Comparison of ENCODE assay signal across 8 mouse cellular contexts in genomic region chr6:129048857-129049473, GRCm38 (mm10). TPM values are rescaled to one million over a fixed set of nuclear protein-coding genes. Genes with fewer than 3 reads are reported as not detected.
A peak's percentile ranks its signal among the peaks of the same experiment; 100 is the strongest.
DNase-seq lines count a peak whose midpoint lies in the region; ATAC-seq and TF ChIP-seq lines count a peak whose summit lies in the region.

No protein-coding gene starts in this region.

- ATAC-seq in limb, embryonic 11.5 days (ENCODE audit: insufficient number of reproducible peaks, low FRiP score, low TSS enrichment, low read depth): peak; percentile 91
- peak; percentile 97 for ATAC-seq in midbrain, embryonic 11.5 days (ENCODE audit: low FRiP score)

- no peak for TF ChIP-seq RAD21 in MEL (IDR thresholded peaks at IDR 0.05; ENCODE audit: low read depth, low read length)

- DNase-seq in 3134 (ENCODE audit: extremely low read depth, insufficient read length, low spot score): peak; percentile 44
- DNase-seq in MEL (ENCODE audit: low read depth, low spot score): peak; percentile 71
- peak; percentile 31 to 34 for DNase-seq in heart, postnatal 36 days
- peak; percentile 79 for DNase-seq in limb, embryonic 11.5 days (ENCODE audit: low spot score)
- peak; percentile 92 for DNase-seq in midbrain, embryonic 11.5 days (ENCODE audit: low spot score, missing footprints)
- peak; percentile 45 to 79 for DNase-seq in spleen, adult 2 months (ENCODE audit: low read depth in 1 of 2, low spot score in 2 of 2)
- no peak for DNase-seq in cerebellum, adult 9-11 months

- H3K4me3 ChIP-seq in MEL (ENCODE audit: control insufficient read depth in 1 of 2, insufficient read depth in 1 of 2, low read depth in 2 of 2, low read length in 2 of 2): peak overlapping the region; percentile 54 to 67
- peak overlapping the region; percentile 16 for H3K4me3 ChIP-seq in embryonic fibroblast, embryonic 13.5 days (ENCODE audit: insufficient read depth, low read length)
- peak overlapping the region; percentile 27 for H3K4me3 ChIP-seq in limb, embryonic 11.5 days (ENCODE audit: low read depth, low read length)
- peak overlapping the region; percentile 29 for H3K4me3 ChIP-seq in midbrain, embryonic 11.5 days (ENCODE audit: low read depth, low read length)
- peak overlapping the region; percentile 59; the same call in 1 of the 2 replicates for H3K4me3 ChIP-seq in spleen, adult 2 months (ENCODE audit: extremely low read depth, insufficient read depth, insufficient read length)

- intact Hi-C loops in heart, postnatal 36 days (cut with DNase I): no loop called here

- peak in 1 of 2 experiments; percentile 24; a peak in 1 of 4 replicates for TF ChIP-seq POLR2A in MEL (IDR thresholded peaks at IDR 0.05; ENCODE audit: control insufficient read depth in 1 of 2, insufficient read depth in 1 of 2, low read depth in 1 of 2, low read length in 2 of 2, poor library complexity in 1 of 2)
- no peak for TF ChIP-seq POLR2A in embryonic fibroblast, embryonic 13.5 days (IDR thresholded peaks at IDR 0.05; ENCODE audit: low read depth, low read length)
- TF ChIP-seq POLR2A in spleen, adult 2 months (IDR thresholded peaks at IDR 0.05; ENCODE audit: low read depth, low read length): no peak

- H3K79me2 ChIP-seq in MEL (ENCODE audit: control insufficient read depth, insufficient read depth, low read length, poor library complexity): no peaks in the 10 kb centered on the region; the same call in 1 of the 2 replicates

- peak overlapping the region; percentile 65 for H3K9ac ChIP-seq in MEL (ENCODE audit: control insufficient read depth, low read depth, low read length, poor library complexity, severe bottlenecking)
- no peak overlapping the region for H3K9ac ChIP-seq in limb, embryonic 11.5 days (ENCODE audit: low read length)
- H3K9ac ChIP-seq in midbrain, embryonic 11.5 days (ENCODE audit: low read length): peak overlapping the region; percentile 4; the same call in 1 of the 2 replicates

- WGBS in limb, embryonic 11.5 days: 0% methylated on average over 13 of the region's 13 CpGs
- 0% methylated on average over 12 of the region's 13 CpGs for WGBS in midbrain, embryonic 11.5 days
- WGBS in spleen, adult 2 months: 2% methylated on average over 13 of the region's 13 CpGs

- peak; percentile 32 to 60; a peak in 2 of 4 replicates for TF ChIP-seq EP300 in MEL (IDR thresholded peaks at IDR 0.05; ENCODE audit: low read depth in 1 of 2, low read length in 2 of 2)

- no peaks in the 10 kb centered on the region for H3K9me3 ChIP-seq in MEL (replicated peaks; ENCODE audit: insufficient read depth, low read length)
- H3K9me3 ChIP-seq in limb, embryonic 11.5 days (ENCODE audit: control insufficient read depth, low read length): no peaks in the 10 kb centered on the region
- H3K9me3 ChIP-seq in midbrain, embryonic 11.5 days (ENCODE audit: control insufficient read depth, low read length): no peaks in the 10 kb centered on the region

- peak overlapping the region; percentile 37 for H3K4me2 ChIP-seq in limb, embryonic 11.5 days (ENCODE audit: low read depth, severe bottlenecking)
- peak overlapping the region; percentile 36 for H3K4me2 ChIP-seq in midbrain, embryonic 11.5 days

- H3K4me1 ChIP-seq in MEL (ENCODE audit: control insufficient read depth in 1 of 2, insufficient read depth in 2 of 2, low read length in 2 of 2): peaks cover 13 to 33% of the 10 kb centered on the region in 2 experiments
- H3K4me1 ChIP-seq in embryonic fibroblast, embryonic 13.5 days (ENCODE audit: control insufficient read depth, insufficient read depth, low read length): no peaks in the 10 kb centered on the region
- no peaks in the 10 kb centered on the region for H3K4me1 ChIP-seq in limb, embryonic 11.5 days (ENCODE audit: control insufficient read depth, insufficient read depth, low read length)
- peaks cover 4% of the 10 kb centered on the region; the same call in 1 of the 2 replicates for H3K4me1 ChIP-seq in midbrain, embryonic 11.5 days (ENCODE audit: control insufficient read depth, insufficient read depth, low read length)
- H3K4me1 ChIP-seq in spleen, adult 2 months (ENCODE audit: control insufficient read depth, insufficient read depth, insufficient read length): peaks cover 4% of the 10 kb centered on the region; the same call in 1 of the 2 replicates

- H3K27ac ChIP-seq in MEL (ENCODE audit: control insufficient read depth, low read depth, low read length): peak overlapping the region; percentile 59
- H3K27ac ChIP-seq in embryonic fibroblast, embryonic 13.5 days (ENCODE audit: insufficient read depth, low read length): no peak overlapping the region
- H3K27ac ChIP-seq in limb, embryonic 11.5 days (replicated peaks; ENCODE audit: low read depth, low read length): no peak overlapping the region
- no peak overlapping the region for H3K27ac ChIP-seq in midbrain, embryonic 11.5 days (ENCODE audit: low read depth, low read length)
- peak overlapping the region; percentile 60 for H3K27ac ChIP-seq in spleen, adult 2 months (ENCODE audit: insufficient read depth, low read length)

- no peak for TF ChIP-seq CTCF in MEL (IDR thresholded peaks at IDR 0.05 in 2 of 3, conservative IDR thresholded peaks at IDR 0.05 in 1 of 3; ENCODE audit: control insufficient read depth in 1 of 3, insufficient read depth in 1 of 3, low read depth in 2 of 3, low read length in 3 of 3, poor library complexity in 1 of 3, severe bottlenecking in 1 of 3)
- TF ChIP-seq CTCF in embryonic fibroblast, embryonic 13.5 days (IDR thresholded peaks at IDR 0.05; ENCODE audit: borderline replicate concordance, insufficient read depth, low read length): no peak
- no peak for TF ChIP-seq CTCF in spleen, adult 2 months (IDR thresholded peaks at IDR 0.05; ENCODE audit: extremely low read depth, insufficient read depth, insufficient read length, insufficient replicate concordance)

- H3K27me3 ChIP-seq in MEL (ENCODE audit: control insufficient read depth in 1 of 2, insufficient read depth in 2 of 2, low read length in 2 of 2): no peaks in the 10 kb centered on the region
- no peaks in the 10 kb centered on the region for H3K27me3 ChIP-seq in limb, embryonic 11.5 days (ENCODE audit: control insufficient read depth, insufficient read depth, low read length)
- H3K27me3 ChIP-seq in midbrain, embryonic 11.5 days (ENCODE audit: control insufficient read depth, insufficient read depth, low read length): no peaks in the 10 kb centered on the region
- no peaks in the 10 kb centered on the region for H3K27me3 ChIP-seq in spleen, adult 2 months (ENCODE audit: control insufficient read depth, insufficient read depth, low read length)

- H3K36me3 ChIP-seq in MEL (ENCODE audit: control insufficient read depth in 1 of 2, insufficient read depth in 2 of 2, low read length in 2 of 2): peaks cover 0 to 28% of the 10 kb centered on the region in 2 experiments; a peak in 2 of 4 replicates
- no peaks in the 10 kb centered on the region for H3K36me3 ChIP-seq in limb, embryonic 11.5 days (ENCODE audit: control insufficient read depth, insufficient read depth, low read length)
- no peaks in the 10 kb centered on the region for H3K36me3 ChIP-seq in midbrain, embryonic 11.5 days (ENCODE audit: control insufficient read depth, insufficient read depth, low read length)
- no peaks in the 10 kb centered on the region for H3K36me3 ChIP-seq in spleen, adult 2 months (ENCODE audit: control insufficient read depth, insufficient read depth, low read length)

TF ChIP-seq in MEL, 35 proteins besides CTCF, POLR2A, EP300 and RAD21 (continues in another document):
- TF ChIP-seq MXI1 (IDR thresholded peaks at IDR 0.05; ENCODE audit: low read depth, low read length) (no peak), E2F4 (IDR thresholded peaks at IDR 0.05; ENCODE audit: borderline replicate concordance, low read depth, low read length) (no peak), ZC3H11A (IDR thresholded peaks at IDR 0.05; ENCODE audit: low read depth, low read length) (no peak), TCF12 (IDR thresholded peaks at IDR 0.05; ENCODE audit: low read depth, low read length) (peak; percentile 34), NRF1 (IDR thresholded peaks at IDR 0.05; ENCODE audit: insufficient read depth, low read depth, low read length, poor library complexity, severe bottlenecking) (no peak), RCOR1 (IDR thresholded peaks at IDR 0.05; ENCODE audit: low read depth, low read length) (peak; percentile 19; the same call in 1 of the 2 replicates), CHD1 (IDR thresholded peaks at IDR 0.05; ENCODE audit: low read depth, low read length) (no peak), NELFE (IDR thresholded peaks at IDR 0.05; ENCODE audit: low read depth, low read length) (no peak), GATA1 (IDR thresholded peaks at IDR 0.05; ENCODE audit: low read depth, low read length) (peak; percentile 37; the same call in 1 of the 2 replicates), TAL1 (IDR thresholded peaks at IDR 0.05; ENCODE audit: low read length) (peak; percentile 33), HCFC1 (IDR thresholded peaks at IDR 0.05; ENCODE audit: low read depth, low read length) (no peak), MYB (IDR thresholded peaks at IDR 0.05; ENCODE audit: low read depth, low read length) (no peak), ZNF384 (IDR thresholded peaks at IDR 0.05; ENCODE audit: low read depth, low read length) (peak; percentile 73), SIN3A (IDR thresholded peaks at IDR 0.05; ENCODE audit: low read length) (peak; percentile 34; the same call in 1 of the 2 replicates), KAT2A (conservative IDR thresholded peaks at IDR 0.05; ENCODE audit: low read depth, low read length) (no peak), USF1 (IDR thresholded peaks at IDR 0.05; ENCODE audit: low read depth, low read length) (no peak)

RNA-seq across cellular contexts. Expression of gene Klrb1f, which starts 3.3 kb away (rescaled TPM):
- 0.16 and 0.27 TPM in 2 replicates for total RNA-seq in MEL (2012; rRNA removed)
- polyA plus RNA-seq in MEL (2012; ENCODE audit: insufficient read depth in 1 of 2, insufficient read length in 2 of 2, low read depth in 1 of 2, low replicate concordance in 2 of 2, missing spikeins in 1 of 2): under 1 TPM in 1 of 2 experiments, not detected in 1; 0.52 TPM
- not detected in 2 replicates for polyA plus RNA-seq in embryonic fibroblast, embryonic 13.5 days (2011; ENCODE audit: insufficient read length, low read depth, missing spikeins)
- total RNA-seq in heart, postnatal 36 days (2021): not detected
- 0.11 TPM in 1 of 2 replicates, not detected in the other for polyA plus RNA-seq in limb, embryonic 11.5 days (2014; fragmentation: Nextera tagmentation; extraction: Ambion mirVana)
- 0.23 and 0.28 TPM in 2 replicates for polyA plus RNA-seq in midbrain, embryonic 11.5 days (2014; fragmentation: Nextera tagmentation; extraction: Ambion mirVana)
- 1.6 and 1.8 TPM in 2 replicates for polyA plus RNA-seq in spleen, adult 2 months (2012; rRNA removed)

RNA-seq across cellular contexts. Expression of gene Clec2e, which starts 51.7 kb away (rescaled TPM):
- not detected in 2 replicates for total RNA-seq in MEL (2012; rRNA removed)
- polyA plus RNA-seq in MEL (2012; ENCODE audit: insufficient read depth in 1 of 2, insufficient read length in 2 of 2, low read depth in 1 of 2, low replicate concordance in 2 of 2, missing spikeins in 1 of 2): not detected
- not detected in 2 replicates for polyA plus RNA-seq in embryonic fibroblast, embryonic 13.5 days (2011; ENCODE audit: insufficient read length, low read depth, missing spikeins)
- total RNA-seq in heart, postnatal 36 days (2021): not detected
- not detected in 2 replicates for polyA plus RNA-seq in limb, embryonic 11.5 days (2014; fragmentation: Nextera tagmentation; extraction: Ambion mirVana)
- polyA plus RNA-seq in midbrain, embryonic 11.5 days (2014; fragmentation: Nextera tagmentation; extraction: Ambion mirVana): not detected in 2 replicates
- not detected in 2 replicates for polyA plus RNA-seq in spleen, adult 2 months (2012; rRNA removed)

Comparison
In these comparisons a context has a peak if more than half of its experiments do, and no peak if none do; other contexts are left out.
1. H3K27ac ChIP-seq: peak in MEL (single experiment) and spleen, adult 2 months (single experiment); none in embryonic fibroblast, embryonic 13.5 days (single experiment), limb, embryonic 11.5 days (single experiment) and midbrain, embryonic 11.5 days (single experiment).
2. Peak in every context shown above with its lines, with median percentiles within 50 percentile points of each other: H3K4me3 ChIP-seq.